Mouse (Mus musculus): Measurements from ENCODE around the gene 4930453N24Rik.

4930453N24Rik gene

DNA sequence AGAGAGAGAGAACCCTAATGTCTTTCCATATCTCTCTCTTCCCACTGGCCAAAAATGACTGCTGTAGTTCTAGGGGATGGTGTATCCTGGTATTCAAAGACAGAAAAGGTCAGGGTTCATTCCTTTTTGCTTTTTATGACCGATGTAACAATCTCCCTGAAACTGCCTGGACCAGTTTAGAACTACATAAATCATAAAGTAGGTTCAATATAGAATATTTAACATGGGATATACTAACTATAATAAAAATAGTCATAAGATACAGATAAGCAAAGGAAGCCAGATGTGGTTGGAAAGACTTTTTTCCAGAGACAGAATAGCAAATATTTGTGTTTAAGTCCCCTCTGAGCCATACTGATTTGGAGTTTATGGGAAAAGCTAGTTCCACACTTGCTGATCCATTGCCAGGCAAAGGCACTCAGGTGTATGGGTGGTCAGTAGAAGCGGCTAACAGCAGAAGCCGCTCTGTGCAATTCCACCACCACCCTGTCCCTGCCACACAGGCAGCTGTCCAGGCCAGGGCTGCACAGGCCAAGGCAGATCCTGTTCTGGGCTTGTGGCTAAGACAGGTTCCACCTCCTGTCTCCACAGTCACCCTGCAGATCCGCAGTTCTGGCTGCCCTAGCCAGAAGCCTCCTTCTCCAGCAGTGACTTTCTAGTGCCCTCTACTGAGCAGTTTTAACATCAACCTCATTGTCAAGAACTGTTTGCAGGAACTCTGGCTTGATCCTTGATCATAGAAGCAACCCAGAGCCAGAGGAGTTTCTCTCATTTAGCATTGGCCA is 47.5 kb downstream of the 4930453N24Rik start:
- in situ Hi-C loops (cut with MboI, MseI), result no loop called here

DNA sequence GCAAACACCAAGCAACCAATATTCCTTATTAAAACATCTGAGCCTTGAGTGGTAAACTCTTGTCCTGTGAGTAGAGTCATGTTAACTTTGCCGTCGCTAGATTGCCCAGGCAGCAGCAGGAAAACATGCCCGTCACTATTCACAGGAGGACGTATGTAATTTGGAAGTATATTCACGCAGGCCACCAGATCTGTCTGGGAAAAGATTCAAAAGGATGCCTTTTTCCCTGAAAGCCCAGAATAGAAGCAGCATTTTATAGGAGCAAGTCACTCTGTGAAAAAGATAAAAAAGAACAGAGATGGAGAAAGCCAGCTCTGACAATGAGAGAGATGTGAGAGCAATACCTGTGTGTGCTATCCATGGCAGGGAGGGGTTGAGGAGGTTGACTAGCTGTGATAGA is 49.4 kb downstream of the 4930453N24Rik start:
- in situ Hi-C loops (cut with MboI, MseI), result no loop called here

DNA sequence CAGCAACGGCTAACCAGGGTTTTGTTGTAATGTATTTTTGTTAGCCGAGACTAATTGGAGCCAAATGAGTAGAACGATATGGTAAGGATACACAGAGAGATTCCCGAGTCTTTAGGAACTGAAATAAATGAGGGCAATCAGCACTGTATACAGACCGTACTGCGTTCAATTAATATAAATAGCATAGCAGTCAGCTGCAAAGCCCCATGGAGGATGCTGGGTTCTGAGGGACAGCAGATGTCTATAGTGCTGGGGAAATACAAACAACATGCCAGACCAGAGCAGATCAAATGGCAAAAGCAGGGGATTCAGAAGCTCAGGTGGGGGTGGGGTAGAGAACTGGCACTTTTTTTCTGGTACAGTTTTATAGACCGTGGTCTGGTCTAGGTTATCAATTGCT is 51.9 kb downstream of the 4930453N24Rik start:
- in situ Hi-C loops (cut with MboI, MseI), result no loop called here

DNA sequence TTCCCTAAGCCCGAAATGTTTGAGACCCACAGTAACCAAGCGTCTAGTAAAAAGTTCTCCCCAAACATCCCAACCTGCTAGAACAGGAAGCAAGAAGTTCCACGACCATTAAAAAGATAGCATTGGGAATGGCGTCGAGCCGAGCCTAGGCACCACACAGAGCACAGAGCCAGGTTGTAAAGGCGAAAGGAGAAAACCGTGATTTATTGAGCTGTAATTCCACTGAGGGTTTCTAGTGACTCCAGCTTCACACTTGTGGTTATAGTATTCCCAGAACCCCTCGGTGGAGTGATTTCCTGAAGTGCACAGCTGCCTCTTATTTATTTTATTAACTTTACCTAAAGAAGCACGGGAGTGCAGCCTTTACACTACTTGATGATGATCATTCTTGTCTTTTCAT is 53.1 kb downstream of the 4930453N24Rik start:
- in situ Hi-C loops (cut with MboI, MseI), result no loop called here

DNA sequence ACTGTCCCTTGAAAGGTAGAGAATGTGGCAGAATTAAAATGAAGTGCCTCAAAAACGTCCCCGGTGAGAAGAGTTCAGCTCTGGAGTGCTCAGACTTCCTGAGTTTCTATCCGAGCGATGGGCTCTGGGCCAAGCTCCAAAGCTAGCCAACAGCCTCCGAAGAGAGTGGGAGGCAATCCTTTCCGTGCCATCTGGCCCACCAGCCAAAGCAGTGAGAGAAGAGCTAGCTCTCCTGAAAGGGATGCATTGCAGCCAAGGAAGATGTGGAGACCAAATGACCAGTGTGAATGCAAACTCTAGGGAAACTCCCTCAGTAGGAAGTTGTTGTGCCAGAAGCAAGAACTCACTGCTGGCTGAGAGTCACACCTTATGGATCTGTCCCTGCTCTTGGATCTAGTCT is 59.1 kb downstream of the 4930453N24Rik start:
- in situ Hi-C loops (cut with MboI, MseI), result no loop called here
